Mouse (Mus musculus): ENCODE results near the gene Fads6.

DNA sequence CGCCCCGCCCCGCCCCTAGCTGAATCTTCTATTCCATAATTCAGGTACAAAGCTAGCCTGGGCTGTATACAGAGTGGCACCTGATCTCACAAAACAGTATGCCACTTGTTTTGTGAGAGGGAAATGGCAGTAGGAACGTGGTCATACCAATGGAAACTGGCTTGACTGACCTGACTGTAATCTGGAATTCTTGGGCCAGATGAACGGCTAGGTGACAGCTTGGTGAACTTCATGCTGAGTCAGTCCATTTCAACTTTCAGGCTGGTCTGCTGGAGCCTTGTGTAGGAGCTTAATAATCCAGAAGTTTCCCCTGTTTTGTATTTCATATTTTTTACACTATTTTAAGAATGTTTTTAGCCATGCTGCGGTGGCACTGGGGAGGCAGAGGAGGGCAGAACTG is 19.3 kb downstream of the Fads6 start:
- TF ChIP-seq CTCF (IDR thresholded peaks at IDR 0.05; ENCODE audit: extremely low read depth, insufficient read depth, insufficient read length, insufficient replicate concordance) (no peak), POLR2A (IDR thresholded peaks at IDR 0.05; ENCODE audit: low read depth, low read length) (no peak)

Measured in spleen, adult 2 months (tissue).